Mouse (Mus musculus): ENCODE results near the gene Chmp4b.

DNA sequence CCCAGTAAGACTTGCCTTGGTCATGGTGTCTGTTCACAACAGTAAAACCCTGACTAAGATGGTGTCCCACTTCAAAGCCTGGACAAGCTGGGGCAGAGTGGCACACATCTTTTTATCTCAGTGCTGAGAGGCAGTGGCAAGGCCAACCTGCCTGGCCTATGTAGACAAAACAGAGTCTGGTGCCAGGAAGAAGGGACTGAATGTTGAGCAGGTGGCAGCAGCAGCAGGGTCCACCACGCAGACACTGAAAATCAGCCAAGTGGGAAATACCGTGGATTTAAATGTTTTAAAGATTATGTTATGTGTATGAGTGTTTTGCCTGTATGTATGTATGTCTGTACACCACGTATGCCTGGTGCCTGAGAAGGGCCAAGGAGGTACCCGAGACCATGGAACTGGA, 47.9 kb downstream of the Chmp4b start:
- TF ChIP-seq CTCF (conservative IDR thresholded peaks at IDR 0.05; ENCODE audit: insufficient read depth, insufficient read length, low read depth, low read length), result no peak
- no peak for TF ChIP-seq POLR2A (IDR thresholded peaks at IDR 0.05; ENCODE audit: low read depth, low read length)

Measured in kidney, adult 2 months (tissue).